28 mouse cellular contexts compared by ENCODE assay signal in the genomic region with DNA sequence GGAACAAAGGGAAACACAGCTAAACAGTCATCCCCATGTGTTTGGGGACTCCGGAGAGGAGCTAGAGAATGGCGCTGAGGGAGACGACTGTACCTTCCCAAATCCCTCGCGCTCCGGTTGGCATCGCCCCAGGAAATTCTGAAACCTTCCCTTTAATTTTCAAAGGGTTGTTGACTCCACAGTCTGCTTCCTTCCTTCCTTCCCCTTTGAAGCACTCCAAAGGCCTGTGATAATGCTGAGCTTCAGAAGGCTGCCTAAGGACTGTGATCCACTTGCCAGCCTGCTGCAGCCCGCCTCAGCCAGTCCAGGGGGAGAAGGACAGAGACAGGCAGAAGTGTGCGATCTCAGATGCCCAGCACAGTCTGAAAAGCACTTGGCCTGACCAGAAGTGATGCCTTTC.
DNase-seq lines count a peak whose midpoint lies in the region; ATAC-seq and TF ChIP-seq lines count a peak whose summit lies in the region.
"Had no signal": no experiment of that assay in that cellular context is flagged by ENCODE, and none has a peak within 500 bp of the region (broad histone marks: within the 10 kb centered on the region; RNA-seq: fewer than 3 reads in every experiment).

No protein-coding gene starts in this region.

- no peak for ATAC-seq in lung, embryonic 14.5 days (ENCODE audit: insufficient read depth)
- ATAC-seq: activated CD4-positive, CD25-positive, alpha-beta regulatory T cell, adult 4 months; forebrain, embryonic 16.5 days; hindbrain, postnatal 0 days; intestine, embryonic 15.5 days; midbrain, embryonic 15.5 days had no signal

- no peak overlapping the region for H3K27ac ChIP-seq in lung, embryonic 14.5 days (ENCODE audit: low read depth)
- H3K27ac ChIP-seq: heart, adult 2 months; hindbrain, embryonic 12.5 days; hindbrain, postnatal 0 days; intestine, embryonic 15.5 days; kidney, postnatal 0 days; liver, embryonic 14.5 days; lung, embryonic 15.5 days; midbrain, embryonic 15.5 days; neural tube, embryonic 12.5 days had no signal

- peak; percentile 20 to 52 for DNase-seq in adrenal gland, adult (ENCODE audit: inconsistent age in 2 of 2, low spot score in 1 of 2)
- no peak for DNase-seq in adrenal gland, adult 18-20 months (ENCODE audit: low spot score in 2 of 2)
- peak; percentile 21 for DNase-seq in gastrocnemius, postnatal 10 days
- no peak for DNase-seq in gastrocnemius, adult 18-20 months (ENCODE audit: low spot score)
- peak; percentile 39 for DNase-seq in lung, embryonic 14.5 days
- DNase-seq in lung, postnatal 14 days: no peak
- DNase-seq in testis, postnatal 10 days (ENCODE audit: low spot score): peak; percentile 50
- no peak for DNase-seq in testis, postnatal 14 days (ENCODE audit: low spot score)
- DNase-seq: cerebellum, adult 2 months; cerebellum, postnatal 14 days; gastrocnemius, postnatal 25 days; kidney, adult 2 months; layer of hippocampus, adult 9-11 months; liver; right cerebral cortex, adult 18-20 months had no signal

- H3K4me2 ChIP-seq in lung, embryonic 14.5 days: no peak overlapping the region
- H3K4me2 ChIP-seq: hindbrain, embryonic 12.5 days; intestine, embryonic 15.5 days; lung, embryonic 15.5 days; midbrain, embryonic 15.5 days; neural tube, embryonic 12.5 days had no signal

- H3K4me3 ChIP-seq in lung, embryonic 14.5 days (ENCODE audit: low read depth, low read length): no peak overlapping the region
- H3K4me3 ChIP-seq: erythroblast, embryonic 14.5 days; heart, adult 2 months; hindbrain, embryonic 12.5 days; intestine, embryonic 15.5 days; lung, embryonic 15.5 days; midbrain, embryonic 15.5 days; neural tube, embryonic 12.5 days had no signal

- H3K36me3 ChIP-seq in lung, embryonic 14.5 days (ENCODE audit: insufficient read depth): no peaks in the 10 kb centered on the region
- H3K36me3 ChIP-seq: hindbrain, embryonic 12.5 days; intestine, embryonic 15.5 days; lung, embryonic 15.5 days; midbrain, embryonic 15.5 days; neural tube, embryonic 12.5 days had no signal

- H3K27me3 ChIP-seq in lung, embryonic 14.5 days (ENCODE audit: insufficient read depth, low read length): no peaks in the 10 kb centered on the region
- H3K27me3 ChIP-seq: CH12.LX; hindbrain, embryonic 12.5 days; intestine, embryonic 15.5 days; lung, embryonic 15.5 days; midbrain, embryonic 15.5 days; neural tube, embryonic 12.5 days had no signal

- H3K4me1 ChIP-seq in lung, embryonic 14.5 days (ENCODE audit: insufficient read depth): no peaks in the 10 kb centered on the region
- H3K4me1 ChIP-seq: intestine, embryonic 15.5 days had no signal

- 66% methylated on average over 9 of the region's 9 CpGs for WGBS in lung, embryonic 14.5 days

- H3K9ac ChIP-seq in lung, embryonic 14.5 days: no peak overlapping the region
- H3K9ac ChIP-seq: hindbrain, embryonic 12.5 days; intestine, embryonic 15.5 days; liver, embryonic 14.5 days; lung, embryonic 15.5 days; midbrain, embryonic 15.5 days; neural tube, embryonic 12.5 days had no signal

- TF ChIP-seq CTCF in lung, embryonic 14.5 days (IDR thresholded peaks at IDR 0.05; ENCODE audit: low read depth): no peak

- H3K9me3 ChIP-seq in lung, embryonic 14.5 days (ENCODE audit: low read depth, low read length): no peaks in the 10 kb centered on the region
- H3K9me3 ChIP-seq: hindbrain, embryonic 12.5 days; intestine, embryonic 15.5 days; lung, embryonic 15.5 days; midbrain, embryonic 15.5 days; neural tube, embryonic 12.5 days had no signal

Comparison
In these comparisons a context has a peak if more than half of its experiments do, and no peak if none do; other contexts are left out.
1. DNase-seq: peak in adrenal gland, adult (2 of 2), gastrocnemius, postnatal 10 days (single experiment), lung, embryonic 14.5 days (single experiment) and testis, postnatal 10 days (single experiment); none in adrenal gland, adult 18-20 months (0 of 2), gastrocnemius, adult 18-20 months (single experiment), lung, postnatal 14 days (single experiment) and testis, postnatal 14 days (single experiment).